Mouse (Mus musculus) C3H10T1/2 (cell line): ENCODE results near the gene Polrmt. TPM values are rescaled to one million over a fixed set of nuclear protein-coding genes. Genes with fewer than 3 reads are reported as not detected.

Experiments used
- polyA plus RNA-seq, 2 experiments: library from polyadenylated mRNA; unstranded; fragments of >200 nt; fragmentation: generic; extraction: Trizol; gene quantifications; one replicate each; pipeline ENCODE4 v1.2.1; 2012; ENCODE audit warnings: missing spikeins in 2 of 2

Gene Polrmt
- 10 to 100 TPM; 66.4 to 68.7 TPM for polyA plus RNA-seq

GRCm38 (mm10) chr10:79745898-79746773 is at the start of gene Polrmt:
Gene Polrmt (minus strand): TSS chr10:79746581.

DNA sequence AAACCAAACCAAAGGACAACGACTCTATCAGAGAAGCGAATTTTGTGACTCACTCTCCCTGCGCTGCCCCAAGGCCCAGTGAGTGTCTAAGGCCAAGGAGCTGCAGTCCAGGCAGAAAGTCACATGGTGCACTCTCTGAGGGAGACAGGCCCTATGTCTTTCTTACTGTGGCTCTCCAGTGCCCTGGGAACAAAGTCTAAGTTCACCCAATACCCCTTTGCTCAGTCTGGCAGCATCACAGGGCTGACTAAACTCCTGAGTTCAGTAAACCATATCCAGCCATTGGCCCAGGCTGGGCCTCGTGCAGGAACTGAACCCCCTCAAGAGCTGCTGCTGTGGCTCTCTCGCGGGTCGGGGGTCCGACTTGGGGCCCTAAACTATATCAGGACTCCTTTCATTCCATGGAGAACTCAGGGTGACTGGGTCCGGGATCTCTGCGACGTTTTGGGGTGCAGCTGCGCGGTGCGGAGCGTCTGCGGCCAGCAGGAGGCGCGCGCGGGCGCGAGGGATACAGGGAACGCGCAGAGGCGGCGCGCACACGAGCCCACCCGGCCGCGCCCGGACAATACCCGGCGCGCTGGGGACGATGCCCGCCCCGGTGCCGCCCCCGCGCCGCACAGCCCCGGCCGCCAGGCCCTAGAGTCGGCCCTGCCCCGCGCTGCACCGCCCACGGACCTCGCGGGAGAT is 46.8 kb upstream of the Polrmt start, which contains the start of gene Palm:
Gene Palm (plus strand): TSS at position 522 of the 687 bp plus-strand sequence.

DNA sequence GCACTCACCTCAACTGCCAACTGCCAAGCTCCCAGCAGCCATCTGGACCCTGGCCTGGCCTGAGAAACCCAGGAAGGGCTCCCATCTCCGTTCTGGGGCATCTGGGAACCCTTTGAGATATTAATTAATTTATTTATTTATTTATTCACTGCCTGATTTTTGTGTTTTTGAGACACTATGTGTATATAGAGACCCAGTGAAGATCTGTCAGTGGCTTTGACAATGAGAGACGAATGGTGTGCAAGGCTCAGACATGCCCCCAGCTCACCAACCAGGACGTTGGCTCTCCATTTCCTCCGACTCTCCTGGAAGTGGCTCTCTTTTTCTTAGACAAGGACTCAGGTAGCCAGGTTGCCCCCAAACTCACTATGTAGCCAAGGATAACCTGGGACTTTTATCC is 44.5 kb upstream of the Polrmt start, which contains the start of gene Prss57:
Gene Prss57 (minus strand): TSS at position 101 of the 400 bp plus-strand sequence.

GRCm38 (mm10) chr10:79777103-79777531 is 30.7 kb upstream of the Polrmt start, which contains the start of gene Fstl3:
Gene Fstl3 (plus strand): TSS chr10:79777272.

DNA sequence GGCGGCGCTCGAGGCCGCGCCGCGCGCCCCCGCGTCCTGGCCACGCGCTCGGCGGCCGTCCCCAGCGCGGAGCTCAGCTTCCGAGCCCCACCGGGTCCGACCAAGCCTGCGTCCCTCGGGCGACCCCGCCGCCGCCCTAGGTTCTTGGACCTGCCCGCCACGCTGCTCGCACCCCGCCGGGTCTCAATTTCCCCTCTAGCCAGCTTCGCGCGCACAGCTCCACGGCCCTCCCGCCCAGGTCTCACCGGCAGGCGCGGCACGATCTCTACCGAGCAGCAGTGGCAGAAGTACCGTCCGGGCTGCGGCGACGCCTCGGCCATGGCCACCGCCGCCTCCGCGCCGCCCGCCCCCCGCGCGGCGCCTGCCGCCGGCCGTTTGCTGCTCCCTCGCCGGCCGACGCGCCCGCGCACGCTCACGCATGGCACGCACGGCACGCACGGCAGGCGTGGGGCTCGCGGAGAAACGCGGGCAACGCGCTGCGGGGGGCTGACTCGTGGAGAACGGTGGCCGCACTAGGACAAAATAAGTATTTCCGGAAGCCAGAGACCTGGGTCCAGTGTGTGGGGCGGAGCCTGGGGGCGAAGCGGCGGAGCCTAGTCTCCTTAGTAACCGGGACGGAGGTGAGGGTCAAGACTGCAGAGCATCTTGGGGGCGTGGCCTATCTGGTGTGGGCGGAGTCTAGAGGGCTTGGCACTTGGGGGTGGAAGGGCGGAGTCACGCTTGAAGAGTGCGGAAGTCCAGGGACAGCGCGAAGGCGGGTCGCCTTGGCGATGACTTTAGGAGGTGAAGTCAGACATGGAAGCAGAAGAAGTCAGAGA is 20.3 kb upstream of the Polrmt start, which contains the start of gene Rnf126:
Gene Rnf126 (minus strand): TSS at position 445 of the 818 bp plus-strand sequence.

DNA sequence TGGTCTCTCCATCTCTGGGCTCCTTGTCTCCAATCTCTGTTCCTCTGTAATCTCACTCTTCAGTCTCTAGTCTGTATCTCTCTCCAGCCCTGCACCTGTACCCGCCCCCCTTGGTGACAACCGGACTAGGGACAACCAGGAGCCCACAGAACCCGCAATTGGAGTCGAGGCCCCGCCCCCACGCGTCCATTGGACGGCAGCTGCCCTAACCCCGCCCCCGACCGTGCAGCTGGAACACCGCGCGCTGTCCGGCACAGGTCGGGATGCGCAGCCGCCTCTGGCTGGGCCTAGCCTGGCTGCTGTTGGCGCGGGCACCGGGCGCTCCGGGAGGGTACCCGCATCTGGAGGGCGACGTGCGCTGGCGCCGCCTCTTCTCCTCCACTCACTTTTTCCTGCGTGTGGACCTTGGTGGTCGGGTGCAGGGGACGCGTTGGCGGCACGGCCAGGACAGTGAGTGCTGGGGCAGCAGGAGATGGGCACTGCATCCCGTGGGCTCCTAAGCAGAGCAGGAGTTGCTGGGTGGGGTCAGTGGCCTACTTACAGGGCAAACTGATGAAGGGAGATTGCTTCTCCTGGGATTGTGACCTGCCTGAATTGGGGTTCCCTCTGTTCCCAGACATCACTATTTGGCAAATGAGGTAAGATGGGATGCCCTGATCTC is 8.6 kb upstream of the Polrmt start, which contains the start of gene Fgf22:
Gene Fgf22 (plus strand): TSS at position 221 of the 661 bp plus-strand sequence.

DNA sequence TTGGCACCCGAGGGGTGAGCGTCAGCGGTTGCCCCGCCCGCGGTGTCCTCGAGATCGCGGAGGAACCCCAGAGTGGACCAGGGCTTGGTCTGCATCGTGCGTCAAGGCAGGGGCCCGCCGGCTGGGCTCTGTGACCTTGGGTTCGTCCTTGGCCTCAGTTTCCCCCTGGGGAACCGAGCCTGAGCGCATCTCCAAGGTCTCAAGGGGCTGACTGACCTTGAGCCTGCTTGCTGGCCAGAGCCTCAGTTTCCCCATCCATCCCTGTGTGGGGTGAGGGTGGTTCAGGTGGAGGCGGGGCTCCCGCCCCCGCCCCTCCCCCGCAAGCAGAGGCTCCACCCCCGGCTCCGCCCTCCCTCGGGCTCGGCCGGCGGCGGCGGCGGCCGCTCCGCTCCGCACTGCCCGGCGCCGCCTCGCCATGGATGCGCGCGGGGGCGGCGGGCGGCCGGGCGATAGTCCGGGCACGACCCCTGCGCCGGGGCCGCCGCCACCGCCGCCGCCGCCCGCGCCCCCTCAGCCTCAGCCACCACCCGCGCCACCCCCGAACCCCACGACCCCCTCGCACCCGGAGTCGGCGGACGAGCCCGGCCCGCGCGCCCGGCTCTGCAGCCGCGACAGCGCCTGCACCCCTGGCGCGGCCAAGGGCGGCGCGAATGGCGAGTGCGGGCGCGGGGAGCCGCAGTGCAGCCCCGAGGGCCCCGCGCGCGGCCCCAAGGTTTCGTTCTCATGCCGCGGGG is 30.0 kb downstream of the Polrmt start, which contains the start of gene Hcn2:
Gene Hcn2 (plus strand): TSS at position 381 of the 734 bp plus-strand sequence.

GRCm38 (mm10) chr10:79704065-79704969 is 42.1 kb downstream of the Polrmt start, which contains the start of gene Bsg:
Gene Bsg (plus strand): TSS chr10:79704491.

DNA sequence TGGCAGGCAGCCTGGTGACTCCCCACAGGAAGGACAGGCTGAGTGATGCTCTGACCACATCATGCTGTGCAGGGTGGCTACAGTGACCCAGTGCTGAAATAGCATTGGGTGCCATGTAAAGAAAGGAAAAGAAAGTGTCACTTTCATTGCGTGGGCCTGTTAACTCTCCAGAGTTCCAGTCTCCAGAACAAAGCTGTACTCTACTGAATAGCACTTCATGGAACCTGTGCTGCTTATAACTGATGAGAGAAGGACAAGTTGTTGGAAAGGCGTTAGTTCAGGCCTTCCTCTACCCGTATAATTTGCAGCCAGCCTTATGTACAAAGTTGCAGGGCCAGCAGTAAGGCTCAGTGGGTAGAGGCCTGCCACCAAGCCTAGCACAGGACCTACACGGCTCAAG is 57.7 kb downstream of the Polrmt start, which contains the start of gene Gzmm:
Gene Gzmm (plus strand): TSS at position 301 of the 400 bp plus-strand sequence.

Other genes starting within 250 kb of the Polrmt start
- 100 to 1,000 TPM; 138 to 392 TPM for gene Plpp2, start 212.8 kb downstream of the Polrmt start, polyA plus RNA-seq
- gene Mier2, start 191.4 kb downstream of the Polrmt start, polyA plus RNA-seq, result 10 to 100 TPM; 13.3 to 35.6 TPM
- gene Theg, start 159.2 kb downstream of the Polrmt start, polyA plus RNA-seq, result under 1 TPM in 1 of 2 experiments, not detected in 1; 0.04 TPM
- under 1 TPM; 0.37 to 0.70 TPM for gene C2cd4c, start 132.6 kb downstream of the Polrmt start, polyA plus RNA-seq
- gene Shc2, start 108.7 kb downstream of the Polrmt start, polyA plus RNA-seq, result 1 to 10 TPM; 4.1 to 7.6 TPM
- gene Odf3l2, start 100.8 kb downstream of the Polrmt start, polyA plus RNA-seq, result under 1 TPM; 0.02 to 0.12 TPM
- under 1 TPM in 1 of 2 experiments, not detected in 1; 0.15 TPM for gene Madcam1, start 82.0 kb downstream of the Polrmt start, polyA plus RNA-seq
- gene Tpgs1, start 77.2 kb downstream of the Polrmt start, polyA plus RNA-seq, result 100 to 1,000 TPM; 144 to 166 TPM
- gene Cdc34, start 64.4 kb downstream of the Polrmt start, polyA plus RNA-seq, result 100 to 1,000 TPM in 1 of 2 experiments, 10 to 100 TPM in 1; 90.7 to 532 TPM
- gene Gzmm, start 57.6 kb downstream of the Polrmt start, polyA plus RNA-seq, result 1 to 10 TPM in 1 of 2 experiments, under 1 TPM in 1; 0.26 to 1.4 TPM
- gene Bsg, start 42.1 kb downstream of the Polrmt start, polyA plus RNA-seq, result 1,000 to 10,000 TPM in 1 of 2 experiments, 100 to 1,000 TPM in 1; 956 to 1,508 TPM
- 1 to 10 TPM; 2.8 to 4.9 TPM for gene Hcn2, start 29.9 kb downstream of the Polrmt start, polyA plus RNA-seq
- gene Fgf22, start 8.5 kb upstream of the Polrmt start, polyA plus RNA-seq, result under 1 TPM; 0.05 to 0.19 TPM
- 100 to 1,000 TPM in 1 of 2 experiments, 10 to 100 TPM in 1; 81.0 to 105 TPM for gene Rnf126, start 20.4 kb upstream of the Polrmt start, polyA plus RNA-seq
- 1 to 10 TPM; 4.7 to 6.0 TPM for gene Fstl3, start 30.7 kb upstream of the Polrmt start, polyA plus RNA-seq
- under 1 TPM; 0.07 to 0.27 TPM for gene Prss57, start 44.4 kb upstream of the Polrmt start, polyA plus RNA-seq
- 100 to 1,000 TPM in 1 of 2 experiments, 10 to 100 TPM in 1; 79.5 to 140 TPM for gene Palm, start 47.0 kb upstream of the Polrmt start, polyA plus RNA-seq
- gene Misp, start 74.4 kb upstream of the Polrmt start, polyA plus RNA-seq, result under 1 TPM; 0.04 to 0.12 TPM
- gene Ptbp1, start 107.8 kb upstream of the Polrmt start, polyA plus RNA-seq, result 100 to 1,000 TPM; 188 to 194 TPM
- gene Prtn3, start 127.9 kb upstream of the Polrmt start, polyA plus RNA-seq, result 1 to 10 TPM in 1 of 2 experiments, not detected in 1; 2.4 TPM
- gene Plppr3, start 128.1 kb upstream of the Polrmt start, polyA plus RNA-seq, result 1 to 10 TPM in 1 of 2 experiments, under 1 TPM in 1; 0.34 to 8.2 TPM
- under 1 TPM in 1 of 2 experiments, not detected in 1; 0.06 TPM for gene Elane, start 139.7 kb upstream of the Polrmt start, polyA plus RNA-seq
- gene Cfd, start 144.3 kb upstream of the Polrmt start, polyA plus RNA-seq, result under 1 TPM in 1 of 2 experiments, not detected in 1; 0.05 TPM
- gene Med16, start 162.3 kb upstream of the Polrmt start, polyA plus RNA-seq, result 10 to 100 TPM; 43.2 to 83.7 TPM
- not detected for gene Gm26602, start 164.3 kb upstream of the Polrmt start, polyA plus RNA-seq
- gene Kiss1r, start 170.4 kb upstream of the Polrmt start, polyA plus RNA-seq, result 1 to 10 TPM in 1 of 2 experiments, under 1 TPM in 1; 0.13 to 3.3 TPM
- gene R3hdm4, start 174.6 kb upstream of the Polrmt start, polyA plus RNA-seq, result 100 to 1,000 TPM in 1 of 2 experiments, 10 to 100 TPM in 1; 61.0 to 121 TPM
- gene Arid3a, start 180.5 kb upstream of the Polrmt start, polyA plus RNA-seq, result under 1 TPM; 0.29 to 0.85 TPM
- gene Wdr18, start 213.6 kb upstream of the Polrmt start, polyA plus RNA-seq, result 100 to 1,000 TPM in 1 of 2 experiments, 10 to 100 TPM in 1; 29.0 to 130 TPM
- gene Grin3b, start 224.1 kb upstream of the Polrmt start, polyA plus RNA-seq, result under 1 TPM; 0.12 to 0.79 TPM
- gene Tmem259, start 237.7 kb upstream of the Polrmt start, polyA plus RNA-seq, result 100 to 1,000 TPM; 105 to 141 TPM
- 100 to 1,000 TPM; 426 to 430 TPM for gene Cnn2, start 242.0 kb upstream of the Polrmt start, polyA plus RNA-seq
- 1 to 10 TPM; 3.5 to 8.4 TPM for gene Abca7, start 249.9 kb upstream of the Polrmt start, polyA plus RNA-seq